Mouse (Mus musculus) limb, embryonic 15.5 days (tissue): ENCODE measurements around the gene Pdxk. TPM values are rescaled to one million over a fixed set of nuclear protein-coding genes. Genes with fewer than 3 reads are reported as not detected.
A peak's percentile ranks its signal among the peaks of the same experiment; 100 is the strongest.
"Not testable (repeated sequence)": the region's sequence is repeated elsewhere in the genome, so short reads cannot be mapped to it uniquely, and the experiment has no call there.

Source experiments
- ATAC-seq: fragments of 200-750 bp; cut with Nextera tagmentation; 2 replicates; pipeline ENCODE4 v1.8.0; 2017; ENCODE audit warnings: low read depth, moderate TSS enrichment; ENCODE audit not compliant: insufficient number of reproducible peaks, low FRiP score, low TSS enrichment
- H3K27ac ChIP-seq: fragments of 300-500 bp; sonication (generic); 2 replicates; pipeline ENCODE4 v1.5.1; 2015; ENCODE audit warnings: moderate library complexity, mild to moderate bottlenecking, inconsistent platforms
- H3K27me3 ChIP-seq: fragments of 300-500 bp; sonication (generic); 2 replicates; pipeline ENCODE4 v1.6.1; 2015; ENCODE audit warnings: inconsistent platforms
- H3K36me3 ChIP-seq: fragments of 300-500 bp; sonication (generic); 2 replicates; pipeline ENCODE4 v1.6.1; 2015; ENCODE audit warnings: inconsistent platforms
- H3K4me1 ChIP-seq: fragments of 300-500 bp; sonication (generic); 2 replicates; pipeline ENCODE4 v1.6.1; 2015; ENCODE audit warnings: inconsistent platforms
- H3K4me2 ChIP-seq: fragments of 300-500 bp; sonication (generic); 2 replicates; pipeline ENCODE4 v1.6.1; 2015; ENCODE audit warnings: mild to moderate bottlenecking, inconsistent platforms
- H3K4me3 ChIP-seq: fragments of 300-500 bp; sonication (generic); 2 replicates; pipeline ENCODE4 v1.5.1; 2015; ENCODE audit warnings: mild to moderate bottlenecking, inconsistent platforms
- H3K9ac ChIP-seq: fragments of 300-500 bp; sonication (generic); 2 replicates; pipeline ENCODE4 v1.6.1; 2015; ENCODE audit warnings: inconsistent platforms
- H3K9me3 ChIP-seq: fragments of 300-500 bp; sonication (generic); 2 replicates; pipeline ENCODE4 v1.6.1; 2016; ENCODE audit warnings: inconsistent platforms
- WGBS: fragments of 180-500 bp; shearing (Covaris S2); methylation state at CpG from one replicate; pipeline ENCODE4 v1.1.7; 2015; 5-methylcytosine and 5-hydroxymethylcytosine counted together
- polyA plus RNA-seq: library from polyadenylated mRNA; unstranded; fragments of >200 nt; fragmentation: Nextera tagmentation; extraction: Ambion mirVana; gene quantifications from 2 replicates; pipeline ENCODE4 v1.2.1, GENCODE M21; 2015

Pdxk gene
- polyA plus RNA-seq = 11.9 and 13.1 TPM in 2 replicates

DNA sequence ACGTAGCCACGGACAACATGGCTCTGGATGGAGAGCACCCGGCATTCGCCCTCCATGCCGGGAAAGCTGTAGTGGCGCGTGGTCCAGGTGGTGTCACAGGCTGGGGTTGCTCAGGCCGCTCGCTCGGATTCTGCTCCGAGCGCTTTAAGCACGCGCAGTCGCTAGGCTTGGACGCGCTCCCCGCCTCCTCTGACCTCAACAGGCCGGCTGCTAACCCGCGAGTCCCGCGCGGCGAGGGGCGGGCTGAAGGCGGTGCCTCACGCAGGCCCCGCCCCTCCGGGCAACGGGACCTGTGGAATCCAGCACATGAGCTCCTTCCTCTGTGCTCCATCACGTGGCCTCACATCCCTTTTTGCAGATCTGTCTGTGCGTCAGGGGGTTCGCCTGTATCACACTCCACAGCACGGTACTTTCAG lies at the start of gene Pdxk:
Gene Pdxk, minus strand, starts transcription at position 184 of the 416 bp plus-strand sequence.
- Histone ChIP-seq H3K27ac (peak within 1 kb of the TSS; percentile 73), H3K4me3 (peak within 1 kb of the TSS; percentile 73)

DNA sequence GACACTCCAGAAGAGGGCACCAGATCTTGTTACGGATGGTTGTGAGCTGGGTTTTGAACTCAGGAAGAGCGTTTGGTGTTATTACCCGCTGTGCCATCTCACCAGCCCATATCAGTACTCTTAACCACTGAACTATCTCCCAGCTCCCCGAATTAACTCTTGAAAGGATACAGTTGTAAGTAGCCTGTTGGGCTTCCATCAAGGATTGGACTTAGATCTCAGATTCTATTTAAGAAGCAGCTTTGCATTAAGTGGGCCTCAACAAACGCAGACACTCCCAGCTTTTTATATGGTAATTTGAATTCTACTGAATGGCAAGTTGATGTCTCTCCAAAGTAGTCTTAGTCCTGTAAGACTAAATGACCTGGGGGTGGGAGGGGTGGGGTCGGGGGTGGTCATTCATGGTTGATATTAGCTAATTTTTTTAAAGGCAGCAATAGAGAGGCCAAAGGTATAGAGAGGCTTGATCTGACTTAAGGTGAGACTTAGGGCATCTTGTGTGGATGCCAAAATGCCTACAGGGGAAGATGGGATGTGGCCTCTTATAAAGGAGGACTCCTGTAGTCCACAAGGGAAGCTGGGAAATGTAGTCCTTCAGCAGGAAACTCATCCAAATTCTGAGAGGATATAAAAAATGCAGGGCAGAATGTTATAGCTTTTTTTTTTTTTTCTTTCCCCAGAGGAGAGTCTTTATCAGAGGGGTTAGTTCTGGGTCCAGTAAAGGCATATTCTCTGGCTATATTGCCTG lies 38.4 kb upstream of the Pdxk start:
- Histone ChIP-seq H3K4me2 (no peak overlapping the region), H3K27ac (no peak overlapping the region), H3K27me3 (no peaks in the 10 kb centered on the region), H3K36me3 (no peaks in the 10 kb centered on the region), H3K9me3 (no peaks in the 10 kb centered on the region), H3K9ac (no peak overlapping the region), H3K4me3 (no peak overlapping the region), H3K4me1 (no peaks in the 10 kb centered on the region)
- 83% methylated on average over 6 of the region's 6 CpGs for WGBS
- no peak for ATAC-seq

More for the DNA sequence above, at the start of gene Pdxk:
- Histone ChIP-seq H3K4me1 (peaks cover 41% of the 10 kb centered on the region), H3K36me3 (no peaks in the 10 kb centered on the region), H3K9me3 (no peaks in the 10 kb centered on the region), H3K4me2 (peak within 1 kb of the TSS; percentile 100), H3K9ac (peak within 1 kb of the TSS; percentile 65), H3K27me3 (no peaks in the 10 kb centered on the region)
- peak; percentile 91 for ATAC-seq
- WGBS = under 1% methylated on average over 35 of the region's 35 CpGs

DNA sequence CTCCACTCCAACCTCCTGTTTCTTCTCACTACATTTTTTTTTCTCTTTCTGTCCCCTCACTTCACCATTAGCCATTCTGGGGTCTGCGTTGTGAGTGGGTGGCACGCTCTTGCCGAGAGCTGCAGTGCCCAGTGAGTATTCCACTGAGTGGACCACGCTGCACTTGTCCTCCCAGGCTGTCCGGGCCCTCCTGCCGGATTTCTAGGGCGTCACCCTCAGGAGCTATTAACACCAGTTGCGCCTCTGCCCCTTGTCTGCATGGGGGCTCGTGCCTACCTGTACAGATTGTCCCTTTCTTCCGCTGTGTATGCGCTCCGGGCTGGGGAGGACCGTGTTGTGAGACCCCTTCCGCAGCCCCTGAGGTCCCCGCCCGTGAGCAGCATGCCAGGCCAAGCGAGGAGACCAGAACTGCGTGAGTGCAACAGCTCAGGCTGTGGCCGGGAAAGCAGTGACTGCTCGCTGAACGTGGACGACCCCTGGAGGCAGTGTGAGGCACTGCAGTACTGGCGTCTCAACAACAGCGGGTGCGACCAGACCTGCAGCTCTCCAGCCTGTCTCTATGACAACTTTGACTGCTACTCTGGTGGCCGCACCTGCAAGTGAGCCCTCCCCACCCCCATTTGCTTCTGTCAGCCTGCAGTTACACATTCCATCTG lies 22.8 kb upstream of the Pdxk start:
- Histone ChIP-seq H3K36me3 (no peaks in the 10 kb centered on the region), H3K9me3 (no peaks in the 10 kb centered on the region), H3K27ac (no peak overlapping the region), H3K4me3 (peak overlapping the region; percentile 27), H3K4me1 (peaks cover 5% of the 10 kb centered on the region), H3K9ac (peak overlapping the region; percentile 31; the same call in 1 of the 2 replicates), H3K4me2 (peak overlapping the region; percentile 56), H3K27me3 (peaks cover 4% of the 10 kb centered on the region; the same call in 1 of the 2 replicates)
- ATAC-seq = 0 out of 2 replicates have a peak, but pooled peaks have one; percentile 46
- WGBS = 8% methylated on average over 26 of the region's 26 CpGs

DNA sequence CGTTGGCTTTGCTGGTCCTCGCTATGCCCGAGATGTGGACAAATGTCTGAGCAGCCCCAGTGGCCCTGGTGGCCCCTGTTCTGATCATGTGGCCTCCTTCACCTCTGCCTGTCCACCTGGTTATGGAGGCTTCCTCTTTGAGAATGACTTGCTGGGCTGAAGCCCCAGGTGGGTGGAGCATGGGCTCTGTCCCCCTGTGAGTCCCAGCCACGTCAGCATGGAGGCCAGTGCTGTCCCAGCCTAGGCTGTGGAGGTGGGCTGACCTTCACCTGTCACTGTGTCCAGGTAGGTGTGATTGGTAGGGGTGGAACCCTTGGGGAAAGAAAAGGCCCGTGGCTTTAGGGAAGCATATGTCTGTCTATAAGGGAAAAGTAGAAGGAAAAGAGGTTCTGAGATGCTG lies 22.1 kb upstream of the Pdxk start:
- WGBS = 69% methylated on average over 5 of the region's 5 CpGs
- Histone ChIP-seq H3K4me1 (peaks cover 10% of the 10 kb centered on the region), H3K4me2 (no peak overlapping the region), H3K9me3 (no peaks in the 10 kb centered on the region), H3K27ac (no peak overlapping the region), H3K9ac (no peak overlapping the region), H3K36me3 (no peaks in the 10 kb centered on the region), H3K4me3 (no peak overlapping the region), H3K27me3 (peaks cover 4% of the 10 kb centered on the region; the same call in 1 of the 2 replicates)
- ATAC-seq = no peak

DNA sequence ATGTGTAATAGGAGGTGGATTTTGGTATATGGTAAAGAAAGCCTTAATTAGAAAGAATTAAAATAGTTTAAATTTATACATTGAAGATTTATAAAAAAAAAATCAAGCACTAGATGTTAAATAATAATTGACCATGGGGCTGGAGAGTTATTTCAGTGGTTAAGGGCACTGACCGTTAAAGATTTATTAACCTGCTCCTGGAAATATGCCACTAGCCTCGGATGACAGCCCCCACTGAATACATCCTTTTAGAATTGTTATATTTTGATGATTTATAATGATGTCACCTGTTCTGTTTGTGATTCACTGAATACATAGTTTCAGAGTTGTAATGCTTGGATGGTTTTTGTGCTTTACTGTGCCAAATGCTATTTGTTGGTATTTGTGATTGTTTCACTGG lies 20.6 kb upstream of the Pdxk start:
- not testable (repeated sequence) for ATAC-seq, H3K27me3 ChIP-seq
- WGBS = 51% methylated on average over 2 of the region's 2 CpGs

DNA sequence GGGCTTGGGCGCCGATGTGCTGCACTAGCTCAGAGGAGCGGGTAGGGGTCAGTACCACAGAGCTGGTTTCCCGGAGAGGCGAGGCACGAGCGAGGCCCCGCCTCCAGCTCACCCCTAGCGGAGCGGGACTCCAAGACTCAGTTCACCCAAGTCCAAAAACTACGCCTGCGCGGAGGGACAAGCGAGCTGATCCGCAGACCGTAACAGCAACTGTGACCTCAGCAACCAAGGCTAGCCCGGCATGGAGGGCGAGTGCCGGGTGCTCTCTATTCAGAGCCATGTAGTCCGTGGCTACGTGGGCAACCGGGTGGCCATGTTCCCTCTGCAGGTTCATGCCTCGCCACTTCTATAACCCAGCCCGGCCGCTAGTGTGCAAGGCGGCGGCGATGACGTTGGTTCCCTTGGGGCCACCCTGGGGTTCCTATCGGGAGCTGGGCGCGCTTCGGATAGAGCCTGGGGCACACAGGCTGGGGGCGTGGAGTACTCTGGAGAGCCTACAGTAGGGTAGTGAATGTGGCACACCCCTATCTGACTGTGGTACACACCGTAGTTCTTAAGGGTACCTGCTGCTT lies 17.2 kb upstream of the Pdxk start:
- Histone ChIP-seq H3K27me3 (peaks cover 4% of the 10 kb centered on the region; the same call in 1 of the 2 replicates), H3K36me3 (no peaks in the 10 kb centered on the region), H3K27ac (no peak overlapping the region), H3K9ac (peak overlapping the region; percentile 26), H3K4me3 (peak overlapping the region; percentile 53), H3K4me1 (peaks cover 11% of the 10 kb centered on the region), H3K4me2 (peak overlapping the region; percentile 87), H3K9me3 (no peaks in the 10 kb centered on the region)
- WGBS = under 1% methylated on average over 35 of the region's 35 CpGs
- ATAC-seq = peak; percentile 92

More for the DNA sequence above, 20.6 kb upstream of the Pdxk start:
- H3K27ac ChIP-seq, H3K9ac ChIP-seq, H3K36me3 ChIP-seq, H3K4me3 ChIP-seq, H3K9me3 ChIP-seq, H3K4me2 ChIP-seq: not testable (repeated sequence)
- peaks cover 16% of the 10 kb centered on the region for H3K4me1 ChIP-seq

DNA sequence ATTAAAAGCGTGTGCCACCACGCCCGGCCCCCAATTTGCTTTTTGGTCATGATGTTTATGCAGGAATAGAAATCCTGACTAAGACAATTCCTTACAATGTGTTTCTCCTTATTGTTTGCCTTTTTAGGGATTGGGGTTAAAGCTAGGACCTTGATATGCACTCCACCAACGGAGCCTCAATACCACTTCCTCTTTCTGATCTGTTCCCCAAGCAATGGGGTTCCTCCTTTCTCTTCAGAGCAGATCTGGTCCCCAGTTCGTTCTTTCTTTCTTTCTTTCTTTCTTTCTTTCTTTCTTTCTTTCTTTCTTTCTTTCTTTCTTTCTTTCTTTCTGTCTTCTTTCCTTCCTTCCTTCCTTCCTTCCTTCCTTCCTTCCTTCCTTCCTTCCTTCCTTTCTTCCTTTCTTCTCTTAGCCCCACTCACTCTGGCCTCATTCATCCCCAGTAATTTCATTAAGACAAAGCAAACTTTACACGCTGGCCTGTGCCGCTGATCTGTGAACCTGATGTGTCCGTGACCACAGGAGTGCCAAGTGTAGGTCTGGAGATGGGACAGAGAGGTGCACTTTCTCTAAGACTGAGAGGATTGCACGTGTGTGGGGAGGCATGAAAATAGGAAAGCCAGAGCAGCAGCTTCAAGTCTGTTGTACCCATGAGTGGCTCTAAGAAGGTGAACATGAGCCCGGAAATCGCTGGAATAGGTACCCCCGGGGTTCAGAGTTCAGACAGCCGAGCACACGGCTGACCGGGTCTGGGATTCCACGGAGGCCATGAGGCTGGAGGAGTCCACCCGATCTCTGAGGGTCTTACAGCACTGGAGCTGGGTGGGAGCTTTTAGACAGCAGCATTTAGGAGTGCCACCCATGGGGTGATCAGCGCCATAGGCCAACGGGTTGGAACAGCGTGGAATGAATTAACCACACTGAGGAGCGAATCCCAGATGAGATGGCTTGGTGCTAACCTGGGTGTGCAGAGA lies 16.5 kb upstream of the Pdxk start:
- 37% methylated on average over 21 of the region's 21 CpGs for WGBS
- H3K27me3 ChIP-seq = peaks cover 4% of the 10 kb centered on the region; the same call in 1 of the 2 replicates

DNA sequence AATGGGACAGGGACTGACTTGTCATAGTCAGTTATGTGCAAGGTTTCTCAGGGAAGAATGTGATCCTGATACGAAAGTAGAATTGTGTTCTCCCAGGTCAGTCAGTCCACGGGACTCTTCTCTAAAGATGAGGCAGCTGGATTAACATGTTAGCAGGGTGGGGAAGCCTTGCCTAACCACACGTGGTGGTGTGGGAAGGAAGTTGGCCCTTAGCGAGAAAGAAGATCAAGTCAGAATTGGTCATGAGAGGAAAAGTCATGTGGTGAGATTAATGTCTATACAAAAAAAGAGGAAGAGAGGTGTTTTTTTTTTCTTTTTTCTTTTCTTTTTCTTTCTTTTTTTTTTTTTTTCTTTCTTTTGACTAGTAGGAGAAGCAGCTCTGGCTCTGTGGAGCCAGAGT lies 12.0 kb upstream of the Pdxk start:
- Histone ChIP-seq H3K4me3 (no peak overlapping the region), H3K4me2 (no peak overlapping the region), H3K4me1 (peaks cover 9% of the 10 kb centered on the region), H3K9ac (no peak overlapping the region), H3K27me3 (no peaks in the 10 kb centered on the region), H3K27ac (no peak overlapping the region), H3K9me3 (no peaks in the 10 kb centered on the region), H3K36me3 (no peaks in the 10 kb centered on the region)
- 70% methylated on average over 4 of the region's 4 CpGs for WGBS
- ATAC-seq = no peak

More for the DNA sequence above, 16.5 kb upstream of the Pdxk start:
- no peaks in the 10 kb centered on the region for H3K36me3 ChIP-seq
- peak overlapping the region; percentile 87 for H3K4me2 ChIP-seq
- H3K4me1 ChIP-seq = peaks cover 11% of the 10 kb centered on the region
- H3K4me3 ChIP-seq = peak overlapping the region; percentile 53
- no peak for ATAC-seq
- H3K9me3 ChIP-seq = no peaks in the 10 kb centered on the region
- H3K9ac ChIP-seq = peak overlapping the region; percentile 26
- H3K27ac ChIP-seq = no peak overlapping the region

DNA sequence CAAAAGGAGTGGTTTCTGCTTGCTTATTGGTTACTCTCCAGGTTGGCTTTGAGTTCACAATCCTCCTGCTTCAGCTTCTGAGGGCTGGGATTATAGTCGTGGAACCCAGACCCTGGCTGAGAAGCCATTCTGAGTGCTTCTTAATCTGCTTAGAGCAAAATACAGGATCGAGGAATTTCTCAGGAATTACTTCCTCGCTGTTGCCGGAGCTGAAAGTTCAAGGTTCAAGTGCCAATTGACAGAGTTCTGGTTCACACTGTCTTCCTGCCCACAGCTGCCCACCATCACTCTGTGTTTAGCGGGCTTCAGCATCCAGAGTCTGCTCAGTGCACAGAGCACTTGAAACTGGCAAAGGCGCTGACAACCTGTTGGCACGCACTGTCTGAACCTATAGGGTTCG lies 10.0 kb upstream of the Pdxk start:
- no peak overlapping the region for H3K27ac ChIP-seq
- H3K4me2 ChIP-seq = no peak overlapping the region
- H3K36me3 ChIP-seq = no peaks in the 10 kb centered on the region
- WGBS = 77% methylated on average over 8 of the region's 8 CpGs
- H3K4me1 ChIP-seq = peaks cover 8% of the 10 kb centered on the region; the same call in 1 of the 2 replicates
- ATAC-seq = no peak
- H3K9ac ChIP-seq = no peak overlapping the region
- no peaks in the 10 kb centered on the region for H3K9me3 ChIP-seq
- no peak overlapping the region for H3K4me3 ChIP-seq
- H3K27me3 ChIP-seq = no peaks in the 10 kb centered on the region

DNA sequence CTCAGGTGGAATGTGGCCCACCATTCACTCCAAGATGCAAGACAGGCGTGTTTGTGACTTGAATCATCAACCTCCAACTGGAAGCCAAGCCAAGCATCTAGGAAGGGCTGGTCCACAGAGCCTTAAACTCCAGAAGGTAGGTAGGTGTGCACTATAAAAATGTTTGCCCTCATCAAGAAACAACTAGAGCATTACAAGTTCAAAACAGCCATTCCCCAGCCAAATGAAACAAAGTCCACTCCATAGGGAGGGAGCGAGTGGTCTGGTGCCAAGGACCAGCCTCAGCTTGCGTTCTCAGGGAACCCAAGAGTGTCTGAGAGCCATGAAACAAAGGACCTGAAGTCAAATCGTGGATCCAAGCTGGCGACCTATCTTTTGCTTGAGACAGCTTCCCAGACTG lies 8.7 kb upstream of the Pdxk start:
- no peaks in the 10 kb centered on the region for H3K27me3 ChIP-seq
- H3K9me3 ChIP-seq = no peaks in the 10 kb centered on the region
- H3K36me3 ChIP-seq = no peaks in the 10 kb centered on the region
- no peak overlapping the region for H3K4me3 ChIP-seq
- peaks cover 8% of the 10 kb centered on the region; the same call in 1 of the 2 replicates for H3K4me1 ChIP-seq
- no peak for ATAC-seq
- no peak overlapping the region for H3K27ac ChIP-seq
- no peak overlapping the region for H3K4me2 ChIP-seq
- no peak overlapping the region for H3K9ac ChIP-seq
- WGBS = 50% methylated on average over 5 of the region's 5 CpGs

DNA sequence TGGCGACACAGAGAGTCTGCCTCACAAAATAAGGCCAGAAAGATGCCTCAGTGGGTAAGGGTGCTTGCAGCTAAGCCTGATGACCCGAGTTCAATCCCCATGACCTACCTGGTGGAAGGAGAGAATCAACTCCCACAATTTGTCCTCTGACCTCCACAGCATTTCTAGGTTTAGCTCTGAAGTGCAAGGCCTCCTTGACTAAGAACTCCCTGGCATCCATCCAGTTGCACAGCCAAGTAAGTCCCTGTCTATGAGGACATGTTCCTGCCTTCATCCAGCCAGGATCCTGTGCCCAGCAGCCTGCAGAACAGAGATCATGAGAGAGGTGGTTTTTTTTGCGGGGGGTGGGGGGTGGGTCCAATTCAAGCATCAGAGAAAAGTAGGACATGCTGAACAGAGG lies 7.3 kb upstream of the Pdxk start:
- no peak overlapping the region for H3K4me2 ChIP-seq
- 81% methylated on average over 3 of the region's 3 CpGs for WGBS
- no peaks in the 10 kb centered on the region for H3K36me3 ChIP-seq
- H3K27me3 ChIP-seq = no peaks in the 10 kb centered on the region
- ATAC-seq = no peak
- H3K27ac ChIP-seq = no peak overlapping the region
- H3K9me3 ChIP-seq = no peaks in the 10 kb centered on the region
- H3K9ac ChIP-seq = no peak overlapping the region
- no peak overlapping the region for H3K4me3 ChIP-seq
- H3K4me1 ChIP-seq = peaks cover 11% of the 10 kb centered on the region
